Mouse (Mus musculus): Measurements from ENCODE around the gene Smagp. TPM values are rescaled to one million over a fixed set of nuclear protein-coding genes. Genes with fewer than 3 reads are reported as not detected.
A peak's percentile ranks its signal among the peaks of the same experiment; 100 is the strongest.

Gene Smagp
- polyA plus RNA-seq, 1 experiment = 3.7 TPM

DNA sequence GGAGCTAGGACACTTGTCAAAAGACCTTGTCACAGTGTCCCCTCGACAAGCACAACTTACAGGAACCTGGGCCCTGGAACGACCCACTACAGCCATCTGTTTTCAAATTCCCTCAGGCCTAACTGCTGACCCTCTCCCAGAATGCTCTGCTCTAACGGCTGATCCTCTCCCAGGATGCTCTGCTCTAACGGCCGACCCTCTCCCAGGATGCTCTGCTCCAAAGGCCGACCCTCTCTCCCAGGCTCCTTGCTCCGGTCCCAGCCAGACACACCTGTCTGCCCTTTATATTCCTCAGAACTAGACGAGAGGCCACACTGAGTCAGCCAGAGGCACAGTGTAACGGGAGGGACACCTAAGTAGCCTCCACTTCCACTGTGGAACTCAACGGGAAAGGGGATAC lies 56.6 kb downstream of the Smagp start:
- Histone ChIP-seq H3K4me1 (ENCODE audit: control insufficient read depth, insufficient read depth, low read length) (peaks cover 10% of the 10 kb centered on the region; the same call in 1 of the 2 replicates), H3K4me3 (replicated peaks; ENCODE audit: insufficient read depth, low read depth, low read length) (no peak overlapping the region), H3K27me3 (ENCODE audit: control insufficient read depth, insufficient read depth, low read length) (no peaks in the 10 kb centered on the region), H3K27ac (ENCODE audit: insufficient read depth, low read length) (no peak overlapping the region)
- TF ChIP-seq CTCF (IDR thresholded peaks at IDR 0.05; ENCODE audit: borderline replicate concordance, insufficient read depth, low read depth, low read length) (no peak), POLR2A (IDR thresholded peaks at IDR 0.05; ENCODE audit: borderline replicate concordance, insufficient read depth, low read length) (no peak)
- WGBS = 78% methylated on average over 10 of the region's 10 CpGs
- DNase-seq = no peak

DNA sequence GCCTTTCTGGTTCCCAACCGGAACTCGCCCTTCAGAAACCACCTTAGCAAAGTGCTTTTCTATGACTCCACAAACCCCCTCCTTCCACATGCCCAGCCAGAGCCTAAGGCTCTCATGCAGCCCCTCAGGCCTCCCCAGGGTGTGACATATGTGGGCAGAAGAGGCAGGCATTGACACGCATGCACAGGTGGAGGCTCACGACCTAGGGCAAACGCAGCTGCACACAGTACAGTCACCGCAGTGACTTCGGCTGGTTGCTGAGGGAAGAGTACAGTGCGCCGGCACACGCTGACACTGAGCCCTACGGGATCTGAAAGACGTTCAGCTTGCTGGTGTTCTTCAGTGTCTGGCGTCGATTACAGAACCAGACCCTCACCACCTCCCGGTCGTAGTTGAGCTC lies 58.8 kb downstream of the Smagp start:
- 90% methylated on average over 16 of the region's 16 CpGs for WGBS
- no peak for DNase-seq

GRCm38 (mm10) chr15:100576810-100577209 lies 59.9 kb downstream of the Smagp start:
- Histone ChIP-seq H3K27me3 (ENCODE audit: control insufficient read depth, insufficient read depth, low read length) (no peaks in the 10 kb centered on the region), H3K27ac (ENCODE audit: insufficient read depth, low read length) (no peak overlapping the region), H3K4me3 (replicated peaks; ENCODE audit: insufficient read depth, low read depth, low read length) (no peak overlapping the region), H3K4me1 (ENCODE audit: control insufficient read depth, insufficient read depth, low read length) (peaks cover 10% of the 10 kb centered on the region; the same call in 1 of the 2 replicates)
- peak in 1 of 2 experiments; percentile 19 for DNase-seq
- WGBS = 14% methylated on average over 6 of the region's 6 CpGs
- no peak for TF ChIP-seq POLR2A (IDR thresholded peaks at IDR 0.05; ENCODE audit: borderline replicate concordance, insufficient read depth, low read length)
- no peak for TF ChIP-seq CTCF (IDR thresholded peaks at IDR 0.05; ENCODE audit: borderline replicate concordance, insufficient read depth, low read depth, low read length)

More for the DNA sequence above, 58.8 kb downstream of the Smagp start:
- Histone ChIP-seq H3K4me1 (ENCODE audit: control insufficient read depth, insufficient read depth, low read length) (peaks cover 10% of the 10 kb centered on the region; the same call in 1 of the 2 replicates), H3K4me3 (replicated peaks; ENCODE audit: insufficient read depth, low read depth, low read length) (no peak overlapping the region), H3K27me3 (ENCODE audit: control insufficient read depth, insufficient read depth, low read length) (no peaks in the 10 kb centered on the region), H3K27ac (ENCODE audit: insufficient read depth, low read length) (no peak overlapping the region)
- TF ChIP-seq CTCF (IDR thresholded peaks at IDR 0.05; ENCODE audit: borderline replicate concordance, insufficient read depth, low read depth, low read length) (no peak), POLR2A (IDR thresholded peaks at IDR 0.05; ENCODE audit: borderline replicate concordance, insufficient read depth, low read length) (no peak)

DNA sequence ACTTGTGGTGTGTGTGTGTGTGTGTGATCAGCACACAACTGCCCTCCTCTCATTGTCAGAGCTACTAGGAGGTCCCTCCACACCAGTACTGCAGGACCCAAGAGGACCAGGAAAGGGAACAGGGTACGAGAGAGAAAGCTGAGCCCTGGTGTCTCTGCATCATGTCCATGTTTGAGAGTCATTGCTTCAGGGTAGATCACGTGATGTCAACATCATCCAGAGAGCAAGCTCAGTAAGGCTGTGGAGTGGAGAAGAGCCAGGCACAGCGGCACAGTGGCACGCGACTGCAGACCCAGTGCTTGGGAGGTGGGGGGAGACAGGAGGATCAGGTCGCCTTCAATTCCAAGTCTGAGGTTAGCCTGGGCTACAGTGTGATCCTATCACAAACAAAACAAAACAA lies 60.3 kb downstream of the Smagp start:
- Histone ChIP-seq H3K27ac (ENCODE audit: insufficient read depth, low read length) (no peak overlapping the region), H3K4me3 (replicated peaks; ENCODE audit: insufficient read depth, low read depth, low read length) (no peak overlapping the region), H3K4me1 (ENCODE audit: control insufficient read depth, insufficient read depth, low read length) (peaks cover 10% of the 10 kb centered on the region; the same call in 1 of the 2 replicates), H3K27me3 (ENCODE audit: control insufficient read depth, insufficient read depth, low read length) (no peaks in the 10 kb centered on the region)
- WGBS = 42% methylated on average over 6 of the region's 6 CpGs
- TF ChIP-seq CTCF (IDR thresholded peaks at IDR 0.05; ENCODE audit: borderline replicate concordance, insufficient read depth, low read depth, low read length) = no peak
- DNase-seq = no peak

DNA sequence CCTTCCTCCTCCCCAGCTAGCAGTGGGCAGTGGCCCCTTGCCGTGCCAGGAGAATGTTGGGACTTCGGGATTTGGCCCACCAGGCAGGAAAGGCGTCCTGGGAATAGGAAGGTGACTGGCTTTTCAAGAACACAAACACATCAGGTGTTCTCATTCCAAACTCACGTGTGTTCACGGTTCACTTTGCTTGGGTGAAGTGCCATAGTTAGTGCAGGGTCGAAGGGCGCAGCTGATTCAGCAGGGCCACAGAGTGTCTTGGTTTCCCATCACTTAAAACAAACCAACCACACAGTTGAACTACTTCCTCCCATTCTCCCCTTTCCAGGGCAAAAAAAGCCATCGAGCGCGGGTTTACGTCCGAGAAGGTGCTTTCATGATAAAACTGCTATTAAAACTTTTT lies 61.4 kb downstream of the Smagp start:
- 89% methylated on average over 12 of the region's 12 CpGs for WGBS
- Histone ChIP-seq H3K4me3 (replicated peaks; ENCODE audit: insufficient read depth, low read depth, low read length) (no peak overlapping the region), H3K27ac (ENCODE audit: insufficient read depth, low read length) (no peak overlapping the region), H3K27me3 (ENCODE audit: control insufficient read depth, insufficient read depth, low read length) (no peaks in the 10 kb centered on the region), H3K4me1 (ENCODE audit: control insufficient read depth, insufficient read depth, low read length) (peaks cover 10% of the 10 kb centered on the region; the same call in 1 of the 2 replicates)
- TF ChIP-seq POLR2A (IDR thresholded peaks at IDR 0.05; ENCODE audit: borderline replicate concordance, insufficient read depth, low read length) (no peak), CTCF (IDR thresholded peaks at IDR 0.05; ENCODE audit: borderline replicate concordance, insufficient read depth, low read depth, low read length) (no peak)
- no peak for DNase-seq

- DNase-seq = no peak
- H3K27ac ChIP-seq (ENCODE audit: insufficient read depth, low read length) = no peak overlapping the region
- no peak for TF ChIP-seq CTCF (IDR thresholded peaks at IDR 0.05; ENCODE audit: borderline replicate concordance, insufficient read depth, low read depth, low read length)
- no peak for TF ChIP-seq POLR2A (IDR thresholded peaks at IDR 0.05; ENCODE audit: borderline replicate concordance, insufficient read depth, low read length)
- H3K4me1 ChIP-seq (ENCODE audit: control insufficient read depth, insufficient read depth, low read length) = peaks cover 10% of the 10 kb centered on the region; the same call in 1 of the 2 replicates
- 28% methylated on average over 2 of the region's 2 CpGs for WGBS
- H3K27me3 ChIP-seq (ENCODE audit: control insufficient read depth, insufficient read depth, low read length) = no peaks in the 10 kb centered on the region
- H3K4me3 ChIP-seq (replicated peaks; ENCODE audit: insufficient read depth, low read depth, low read length) = no peak overlapping the region
Measured at GRCm38 (mm10) chr15:100574378-100574777, 62.4 kb downstream of the Smagp start.

GRCm38 (mm10) chr15:100573946-100574345 lies 62.8 kb downstream of the Smagp start:
- WGBS = 27% methylated on average over 6 of the region's 6 CpGs
- TF ChIP-seq POLR2A (IDR thresholded peaks at IDR 0.05; ENCODE audit: borderline replicate concordance, insufficient read depth, low read length) (no peak), CTCF (IDR thresholded peaks at IDR 0.05; ENCODE audit: borderline replicate concordance, insufficient read depth, low read depth, low read length) (no peak)
- Histone ChIP-seq H3K4me1 (ENCODE audit: control insufficient read depth, insufficient read depth, low read length) (peaks cover 10% of the 10 kb centered on the region; the same call in 1 of the 2 replicates), H3K27me3 (ENCODE audit: control insufficient read depth, insufficient read depth, low read length) (no peaks in the 10 kb centered on the region), H3K27ac (ENCODE audit: insufficient read depth, low read length) (no peak overlapping the region), H3K4me3 (replicated peaks; ENCODE audit: insufficient read depth, low read depth, low read length) (no peak overlapping the region)
- no peak for DNase-seq

Other genes starting within 250 kb of the Smagp start
- not detected in 2 replicates for gene Gm5475, start 214.8 kb downstream of the Smagp start, polyA plus RNA-seq (2012; rRNA removed)
- gene Slc11a2, start 211.9 kb downstream of the Smagp start, polyA plus RNA-seq (2012; rRNA removed) = 45.4 and 50.6 TPM in 2 replicates
- 67.0 and 70.5 TPM in 2 replicates for gene Letmd1, start 167.9 kb downstream of the Smagp start, polyA plus RNA-seq (2012; rRNA removed)
- 18.0 and 18.3 TPM in 2 replicates for gene Csrnp2, start 141.5 kb downstream of the Smagp start, polyA plus RNA-seq (2012; rRNA removed)
- gene Tfcp2, start 84.9 kb downstream of the Smagp start, polyA plus RNA-seq (2012; rRNA removed) = 25.4 and 27.6 TPM in 2 replicates
- gene Pou6f1, start 37.0 kb downstream of the Smagp start, polyA plus RNA-seq (2012; rRNA removed) = 63.9 and 64.5 TPM in 2 replicates
- 214 and 220 TPM in 2 replicates for gene Dazap2, start 21.6 kb downstream of the Smagp start, polyA plus RNA-seq (2012; rRNA removed)
- 3.0 and 4.1 TPM in 2 replicates for gene Bin2, start 32.6 kb upstream of the Smagp start, polyA plus RNA-seq (2012; rRNA removed)
- gene Cela1, start 51.0 kb upstream of the Smagp start, polyA plus RNA-seq (2012; rRNA removed) = 6.5 and 8.3 TPM in 2 replicates
- 9.0 and 13.1 TPM in 2 replicates for gene Galnt6, start 92.4 kb upstream of the Smagp start, polyA plus RNA-seq (2012; rRNA removed)
- 30.1 and 31.2 TPM in 2 replicates for gene Slc4a8, start 124.8 kb upstream of the Smagp start, polyA plus RNA-seq (2012; rRNA removed)
- gene Scn8a, start 232.9 kb upstream of the Smagp start, polyA plus RNA-seq (2012; rRNA removed) = 103 and 107 TPM in 2 replicates

All from cerebellum, adult 2 months (tissue).